Mouse (Mus musculus) kidney, embryonic 14.5 days (tissue): Measurements from ENCODE around the gene Serpine3. TPM values are rescaled to one million over a fixed set of nuclear protein-coding genes. Genes with fewer than 3 reads are reported as not detected.

Experiments used
- ATAC-seq: fragments of 200-750 bp; cut with Nextera tagmentation; 2 replicates; pipeline ENCODE4 v1.8.0; 2017; ENCODE audit warnings: moderate number of reproducible peaks, mild to moderate bottlenecking, moderate TSS enrichment, moderate library complexity; ENCODE audit not compliant: low FRiP score, low TSS enrichment
- H3K27ac ChIP-seq: fragments of 300-500 bp; sonication (generic); 2 replicates; pipeline ENCODE4 v1.5.1; 2014; ENCODE audit warnings: low read depth, mild to moderate bottlenecking, low read length, moderate library complexity, mixed read lengths
- H3K27me3 ChIP-seq: fragments of 300-500 bp; sonication (generic); 2 replicates; pipeline ENCODE4 v1.6.1; 2014; ENCODE audit warnings: mild to moderate bottlenecking, low read length; ENCODE audit not compliant: control insufficient read depth, insufficient read depth
- H3K36me3 ChIP-seq: fragments of 300-500 bp; sonication (generic); 2 replicates; pipeline ENCODE4 v1.6.1; 2014; ENCODE audit warnings: low read length, mixed read lengths; ENCODE audit not compliant: control insufficient read depth, insufficient read depth
- H3K4me1 ChIP-seq: fragments of 300-500 bp; sonication (generic); 2 replicates; pipeline ENCODE4 v1.6.1; 2014; ENCODE audit warnings: low read length, mixed read lengths; ENCODE audit not compliant: control insufficient read depth, insufficient read depth
- H3K4me2 ChIP-seq: fragments of 300-500 bp; sonication (generic); replicated peaks from 2 replicates; pipeline ENCODE4 v1.6.1; 2014; ENCODE audit warnings: low read depth, mild to moderate bottlenecking, low read length
- H3K4me3 ChIP-seq: fragments of 300-500 bp; sonication (generic); 2 replicates; pipeline ENCODE4 v1.5.1; 2014; ENCODE audit warnings: mild to moderate bottlenecking, low read length
- H3K9ac ChIP-seq: fragments of 300-500 bp; sonication (generic); 2 replicates; pipeline ENCODE4 v1.6.1; 2014; ENCODE audit warnings: low read depth, mild to moderate bottlenecking, low read length, moderate library complexity
- H3K9me3 ChIP-seq: fragments of 300-500 bp; sonication (generic); 2 replicates; pipeline ENCODE4 v1.6.1; 2016; ENCODE audit warnings: low read length; ENCODE audit not compliant: control insufficient read depth
- WGBS: fragments of 180-500 bp; shearing (Covaris S2); extraction: QIAGEN DNeasy Blood & Tissue Kit; methylation state at CpG from one replicate; pipeline ENCODE4 v1.1.7; 2014; 5-methylcytosine and 5-hydroxymethylcytosine counted together
- polyA plus RNA-seq: library from polyadenylated mRNA; unstranded; fragments of >200 nt; fragmentation: Nextera tagmentation; extraction: Ambion mirVana; gene quantifications from 2 replicates; pipeline ENCODE4 v1.2.1, GENCODE M21; 2014

The Serpine3 gene
- polyA plus RNA-seq, 1 experiment from 2014 or later, result not detected

DNA sequence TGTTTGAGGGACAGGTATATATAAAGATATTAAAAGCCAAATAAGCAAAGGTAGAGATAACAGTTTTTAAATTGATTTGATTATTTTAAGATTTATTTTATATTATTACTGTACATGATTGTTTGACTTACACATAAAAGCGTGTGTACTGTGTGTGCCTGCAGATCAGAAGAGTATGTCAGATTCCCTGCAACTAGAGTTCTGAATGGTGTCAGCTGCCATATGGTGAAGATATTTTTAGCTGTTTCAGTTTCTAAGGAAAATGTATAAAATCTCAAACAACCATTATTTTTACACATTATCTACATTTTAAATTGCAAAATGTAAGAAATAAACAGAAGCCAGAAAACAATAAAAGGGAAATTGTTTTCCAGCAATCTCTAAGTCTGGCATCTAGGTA is 58.2 kb downstream of the Serpine3 start:
- Histone ChIP-seq H3K9ac (no peak overlapping the region), H3K4me2 (no peak overlapping the region), H3K27ac (no peak overlapping the region), H3K4me3 (no peak overlapping the region), H3K27me3 (no peaks in the 10 kb centered on the region), H3K4me1 (no peaks in the 10 kb centered on the region), H3K9me3 (no peaks in the 10 kb centered on the region), H3K36me3 (no peaks in the 10 kb centered on the region; the same call in 1 of the 2 replicates)
- WGBS, result 81% methylated on average over 1 of the region's 1 CpGs
- no peak for ATAC-seq

DNA sequence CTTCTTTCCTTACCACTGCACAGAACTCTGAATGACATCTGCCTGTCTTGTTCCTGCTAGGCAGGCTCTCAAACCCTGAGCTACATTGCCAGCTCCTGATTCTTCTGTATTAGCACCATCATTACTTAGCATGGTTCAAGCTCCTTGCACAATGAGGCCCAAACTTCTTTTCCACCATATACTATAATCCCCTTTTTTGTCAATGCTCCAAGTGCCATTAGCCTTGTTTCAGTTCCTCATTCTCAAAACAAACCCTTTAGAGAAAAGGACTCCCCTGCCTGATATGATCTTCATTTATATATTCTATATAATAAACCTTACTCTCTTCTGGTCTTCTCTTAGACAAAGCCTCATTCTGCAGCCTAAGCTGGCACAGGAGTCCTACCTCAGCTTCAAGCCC is 61.1 kb downstream of the Serpine3 start:
- ATAC-seq, result no peak
- Histone ChIP-seq H3K27ac (no peak overlapping the region), H3K4me3 (no peak overlapping the region), H3K9me3 (no peaks in the 10 kb centered on the region), H3K4me2 (no peak overlapping the region), H3K4me1 (no peaks in the 10 kb centered on the region), H3K9ac (no peak overlapping the region), H3K36me3 (no peaks in the 10 kb centered on the region), H3K27me3 (no peaks in the 10 kb centered on the region)

DNA sequence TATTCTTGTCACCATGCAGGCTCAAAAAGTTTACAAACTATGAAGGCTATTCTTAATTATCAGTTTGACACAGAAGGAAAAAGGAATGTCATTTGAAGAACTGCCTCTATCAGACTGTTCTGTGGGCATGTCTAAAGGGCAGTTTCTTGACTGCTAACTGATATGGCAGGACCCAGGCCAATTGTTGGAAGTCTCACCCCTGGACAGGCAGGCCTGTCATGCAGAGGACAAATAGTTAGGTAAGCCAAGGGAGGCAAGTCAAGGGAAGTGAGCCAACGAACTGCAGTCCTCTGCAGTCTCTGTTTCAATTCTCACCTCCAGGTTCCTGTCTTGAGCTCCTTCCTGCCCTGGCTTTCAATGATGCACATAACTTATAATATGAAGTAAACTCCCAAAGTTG is 68.4 kb downstream of the Serpine3 start:
- ATAC-seq, result no peak
- no peaks in the 10 kb centered on the region for H3K27me3 ChIP-seq
- H3K4me1 ChIP-seq, result no peaks in the 10 kb centered on the region
- H3K4me3 ChIP-seq, result no peak overlapping the region
- no peak overlapping the region for H3K4me2 ChIP-seq
- H3K9ac ChIP-seq, result no peak overlapping the region
- no peak overlapping the region for H3K27ac ChIP-seq
- WGBS, result 86% methylated on average over 1 of the region's 1 CpGs
- peaks cover 32% of the 10 kb centered on the region for H3K36me3 ChIP-seq
- no peaks in the 10 kb centered on the region for H3K9me3 ChIP-seq

DNA sequence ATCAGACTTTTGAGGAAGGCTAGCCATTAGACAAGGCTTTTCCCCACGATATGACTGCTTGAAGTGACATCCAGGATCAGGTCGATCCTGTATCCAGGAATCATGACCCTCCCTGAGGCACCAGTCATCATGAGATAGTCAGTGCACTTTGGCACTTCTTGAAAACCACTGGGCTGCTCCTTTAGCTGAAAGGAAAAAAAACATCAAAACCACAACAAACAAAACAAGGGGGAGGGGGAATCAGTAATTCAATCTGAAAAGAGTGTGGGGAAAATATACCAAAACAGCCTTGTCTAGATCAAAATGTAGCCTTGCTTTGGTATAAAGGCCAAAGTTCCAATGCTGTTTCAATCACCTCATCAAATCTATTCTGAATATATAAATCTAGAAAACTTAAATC is 70.2 kb downstream of the Serpine3 start:
- Histone ChIP-seq H3K27ac (no peak overlapping the region), H3K4me1 (no peaks in the 10 kb centered on the region), H3K4me3 (no peak overlapping the region), H3K36me3 (peaks cover 39% of the 10 kb centered on the region), H3K27me3 (no peaks in the 10 kb centered on the region), H3K4me2 (no peak overlapping the region), H3K9me3 (no peaks in the 10 kb centered on the region), H3K9ac (no peak overlapping the region)
- no peak for ATAC-seq
- WGBS, result 85% methylated on average over 2 of the region's 2 CpGs

DNA sequence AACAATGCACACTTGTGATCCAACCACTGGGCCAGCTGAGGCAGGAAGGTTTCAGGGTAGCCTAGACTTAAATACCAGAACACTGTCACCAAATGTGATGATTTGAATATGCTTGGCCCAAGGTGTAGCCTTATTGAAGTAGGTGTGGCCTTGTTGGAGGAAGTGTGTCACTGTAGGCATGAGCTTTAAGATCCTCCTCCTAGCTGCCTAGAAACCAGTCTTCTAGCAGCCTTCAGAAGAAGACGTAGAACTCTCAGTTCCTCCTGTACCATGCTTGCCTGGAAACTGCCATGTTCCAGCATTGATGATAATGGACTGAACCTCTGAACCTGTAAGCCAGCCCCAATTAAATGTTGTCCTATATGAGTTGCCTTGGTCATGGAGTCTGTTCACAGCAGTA is 72.2 kb downstream of the Serpine3 start:
- Histone ChIP-seq H3K4me1 (no peaks in the 10 kb centered on the region), H3K4me3 (no peak overlapping the region), H3K27me3 (no peaks in the 10 kb centered on the region), H3K4me2 (no peak overlapping the region), H3K36me3 (peaks cover 40% of the 10 kb centered on the region), H3K9me3 (no peaks in the 10 kb centered on the region), H3K27ac (no peak overlapping the region), H3K9ac (no peak overlapping the region)
- no peak for ATAC-seq
- WGBS, result 91% methylated on average over 1 of the region's 1 CpGs

Other genes with a start within 250 kb of the Serpine3 start
- gene Gucy1b2, start 207.4 kb upstream of the Serpine3 start, polyA plus RNA-seq, result 0.07 TPM in 1 of 2 replicates, not detected in the other
- 5.2 and 5.9 TPM in 2 replicates for gene Fam124a, start 107.9 kb upstream of the Serpine3 start, polyA plus RNA-seq
- gene Gm4131, start 96.7 kb upstream of the Serpine3 start, polyA plus RNA-seq, result not detected in 2 replicates
- 26.1 and 32.1 TPM in 2 replicates for gene Ints6, start 97.5 kb downstream of the Serpine3 start, polyA plus RNA-seq
- gene Wdfy2, start 174.0 kb downstream of the Serpine3 start, polyA plus RNA-seq, result 5.2 and 12.1 TPM in 2 replicates